Mouse (Mus musculus) embryo, embryonic 11.5 days (tissue): ENCODE measurements around the gene Gnao1.

ENCODE experiments used
- DNase-seq: peaks from one replicate; pipeline ENCODE4 v3.0.0-alpha.2; 2012; ENCODE audit warnings: low read depth, low spot score

Gnao1 gene

GRCm38 (mm10) chr8:93809686-93810027 is at the start of gene Gnao1:
TSS of gene Gnao1 (plus strand) at chr8:93809966.
- no peak for DNase-seq

DNA sequence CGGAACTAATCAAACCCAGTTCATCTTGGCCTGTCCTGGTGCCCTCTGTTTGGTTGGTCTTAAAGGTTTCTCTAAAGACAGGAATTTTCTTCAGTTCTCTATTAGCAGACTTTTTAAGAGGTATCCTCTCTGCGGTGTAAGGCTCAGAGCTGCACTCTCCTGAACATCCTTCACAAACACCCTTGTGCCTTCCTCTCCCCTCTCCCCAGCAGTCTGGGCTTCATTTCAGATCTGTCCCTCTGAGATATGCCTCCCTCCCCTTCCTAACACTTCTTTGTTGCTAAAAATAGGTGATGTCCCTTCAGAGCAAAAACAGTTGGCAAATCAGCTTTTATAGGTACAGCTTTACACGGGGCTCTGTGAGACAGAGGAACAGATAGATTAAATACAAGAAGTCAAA is 32.2 kb upstream of the Gnao1 start:
- DNase-seq = no peak

DNA sequence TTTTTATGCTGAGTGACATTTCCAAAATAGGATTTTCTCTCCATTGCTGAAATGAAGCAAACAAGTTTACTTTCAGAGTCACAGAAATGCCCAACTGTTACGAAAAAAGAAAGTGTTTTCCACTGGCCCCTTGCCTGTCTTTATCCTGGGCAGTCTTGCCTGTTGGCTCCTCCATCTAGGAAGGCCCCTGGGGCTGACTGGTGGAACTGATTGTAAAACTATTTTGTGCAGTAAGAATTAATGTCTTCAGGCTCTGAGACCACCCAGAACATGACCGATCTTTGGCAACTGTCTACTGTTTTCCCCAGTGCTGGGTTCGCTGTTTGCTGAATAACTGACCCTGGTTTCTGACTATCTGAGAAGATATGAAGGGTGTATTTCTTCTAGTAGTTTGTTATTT is 540 bp upstream of the Gnao1 start:
- no peak for DNase-seq

DNA sequence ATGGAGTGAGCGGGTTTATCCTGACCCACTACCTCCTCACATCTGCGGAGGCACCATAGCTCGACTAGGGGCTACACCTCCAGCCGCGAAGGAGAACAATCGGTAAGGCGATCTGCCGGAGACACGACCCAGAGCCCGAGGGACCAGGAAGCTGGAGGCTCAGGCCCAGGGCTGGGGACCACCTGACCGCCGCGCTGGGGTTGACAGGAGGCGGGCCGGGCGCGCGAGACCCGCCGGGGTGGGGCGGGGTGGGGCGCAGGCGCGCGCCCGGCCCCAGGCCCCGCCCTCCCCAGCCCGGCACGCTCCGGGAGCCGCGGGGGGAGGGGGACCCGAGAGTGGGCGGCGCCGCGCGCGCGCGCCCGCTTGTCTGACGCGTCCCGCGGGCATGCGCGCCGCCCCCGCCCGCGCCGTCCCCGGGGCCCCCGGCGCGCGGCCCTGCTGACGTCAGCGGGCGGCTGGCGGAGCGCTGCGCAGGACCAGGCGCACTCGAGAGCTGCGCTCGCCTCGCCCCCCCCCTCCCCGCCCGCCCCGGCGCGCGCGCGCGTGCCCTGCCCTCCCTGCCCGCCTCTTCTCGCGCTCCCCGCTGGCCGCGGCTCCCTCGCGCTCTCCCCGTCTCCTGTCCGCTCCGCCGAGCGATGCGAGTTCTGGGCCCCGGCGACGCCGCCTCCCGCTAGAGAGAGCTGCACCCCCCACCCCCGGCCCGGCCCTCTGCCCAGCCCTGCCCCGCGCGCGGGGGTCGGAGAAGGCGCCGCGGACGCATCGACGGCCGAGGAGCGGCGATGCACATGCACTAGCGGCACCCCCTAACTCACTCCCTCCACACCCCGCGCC is 477 bp downstream of the Gnao1 start:
- DNase-seq = peak; percentile 71

DNA sequence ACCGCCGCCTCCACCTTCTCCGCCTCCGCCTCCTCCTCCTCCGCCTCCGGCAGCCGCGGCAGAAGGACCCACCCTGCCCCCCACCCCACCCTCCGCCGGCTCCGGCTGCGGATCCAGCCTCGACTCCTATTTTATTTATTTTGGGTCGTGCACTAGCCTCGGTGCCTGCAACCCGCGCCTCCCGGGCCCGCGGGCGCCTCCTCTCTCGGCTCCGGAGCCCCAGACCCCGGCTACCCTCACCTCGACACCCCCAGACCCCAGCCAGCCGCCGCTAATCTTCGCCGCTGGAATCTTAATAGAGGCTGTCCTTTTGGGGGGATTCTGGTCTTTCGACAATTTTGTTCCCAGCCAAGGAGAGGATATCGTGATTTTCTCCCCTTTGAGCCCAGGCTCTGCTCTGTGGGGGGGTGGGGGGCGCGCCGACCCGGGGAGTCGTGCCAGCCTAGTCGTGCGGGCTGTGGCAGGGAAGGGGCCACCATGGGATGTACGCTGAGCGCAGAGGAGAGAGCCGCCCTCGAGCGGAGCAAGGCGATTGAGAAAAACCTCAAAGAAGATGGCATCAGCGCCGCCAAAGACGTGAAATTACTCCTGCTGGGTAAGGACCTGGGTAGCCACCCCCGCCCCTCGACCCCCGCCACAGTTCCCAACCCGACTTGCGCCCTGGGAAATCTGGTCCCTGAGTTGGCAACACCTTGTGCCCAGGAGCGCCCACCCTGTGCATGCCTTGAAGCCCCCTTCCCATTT is 1.3 kb downstream of the Gnao1 start:
- DNase-seq = no peak

DNA sequence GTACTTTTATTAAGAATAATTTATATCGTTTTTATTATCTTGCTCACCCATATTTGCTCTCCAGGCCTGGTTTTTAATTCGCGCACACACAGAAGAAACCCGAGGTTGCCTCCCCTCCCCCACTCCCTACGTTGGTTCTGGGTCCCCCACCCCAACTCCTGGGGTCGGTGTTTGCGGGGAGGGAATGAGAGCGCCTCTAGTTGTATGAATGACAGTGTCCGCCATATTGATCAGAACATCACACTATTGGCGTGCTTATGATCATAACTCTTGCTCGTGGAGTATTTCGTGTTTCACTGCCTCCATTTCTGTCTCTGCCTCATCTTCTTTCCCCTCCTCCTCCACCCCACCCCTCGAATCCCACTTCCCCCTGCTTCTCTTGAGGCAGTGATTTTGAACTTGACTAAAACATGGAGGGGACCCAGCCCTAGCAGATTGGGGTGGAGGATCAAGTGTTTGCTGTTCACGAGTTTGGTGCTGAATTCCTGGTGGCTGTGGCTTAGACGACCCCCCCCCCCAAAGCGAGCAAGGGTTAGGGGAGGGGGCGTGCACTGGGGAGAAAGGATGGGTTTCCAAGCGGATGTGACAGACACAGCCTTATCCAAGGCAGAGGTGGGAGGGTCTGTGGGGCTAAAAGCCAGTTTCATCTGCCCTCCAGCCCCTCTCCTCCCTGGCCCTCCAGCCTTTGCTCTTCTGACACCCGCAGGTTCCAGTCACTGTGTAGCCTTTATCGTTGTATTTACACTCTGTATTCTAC is 2.1 kb downstream of the Gnao1 start:
- DNase-seq = no peak

- no peak for DNase-seq
Observed at GRCm38 (mm10) chr8:93812566-93813404, 3.0 kb downstream of the Gnao1 start.

GRCm38 (mm10) chr8:93813405-93813761 is 3.6 kb downstream of the Gnao1 start:
- peak; percentile 79 for DNase-seq

DNA sequence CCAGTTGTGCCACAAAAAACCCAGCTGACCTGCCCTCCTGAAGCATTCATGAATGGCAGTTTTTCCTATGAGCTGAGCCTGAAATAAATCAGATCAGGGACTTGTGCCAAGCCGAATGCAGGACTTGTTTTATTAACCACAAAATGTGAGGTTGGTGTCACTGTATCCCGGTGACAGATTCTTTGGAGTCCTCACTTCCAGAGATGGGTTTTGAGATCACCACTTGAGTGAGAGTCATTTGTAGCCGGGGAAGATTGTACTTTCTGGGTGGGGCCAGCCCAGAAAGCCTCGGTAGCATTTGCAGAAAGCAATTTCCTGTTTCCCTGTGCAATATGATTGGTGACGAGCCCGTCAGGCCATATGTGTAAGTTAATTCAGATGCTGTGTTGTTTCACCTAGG is 4.5 kb downstream of the Gnao1 start:
- DNase-seq = no peak

- no peak for DNase-seq
Observed at GRCm38 (mm10) chr8:93816226-93816625, 6.5 kb downstream of the Gnao1 start.

DNA sequence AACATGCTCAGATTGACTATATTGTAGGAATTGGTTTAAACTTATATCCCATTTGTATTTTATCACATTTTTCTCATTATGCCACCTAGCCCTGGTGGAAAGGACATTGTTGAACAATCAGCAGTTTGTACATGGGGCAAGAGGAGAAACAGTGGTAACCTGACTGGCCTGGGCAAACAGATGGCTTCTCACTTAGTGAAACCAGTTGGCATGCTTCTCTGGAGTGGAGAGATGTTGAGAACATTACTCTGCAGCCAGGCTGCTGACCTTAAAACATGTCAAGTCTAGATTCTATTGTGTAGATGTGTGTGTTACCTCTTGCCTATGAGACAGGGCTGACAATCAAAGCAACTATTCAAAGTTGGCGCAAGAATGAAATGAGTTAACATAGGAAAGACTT is 7.6 kb downstream of the Gnao1 start:
- DNase-seq = no peak

- DNase-seq = no peak
Observed at GRCm38 (mm10) chr8:93819929-93820328, 10.2 kb downstream of the Gnao1 start.

DNA sequence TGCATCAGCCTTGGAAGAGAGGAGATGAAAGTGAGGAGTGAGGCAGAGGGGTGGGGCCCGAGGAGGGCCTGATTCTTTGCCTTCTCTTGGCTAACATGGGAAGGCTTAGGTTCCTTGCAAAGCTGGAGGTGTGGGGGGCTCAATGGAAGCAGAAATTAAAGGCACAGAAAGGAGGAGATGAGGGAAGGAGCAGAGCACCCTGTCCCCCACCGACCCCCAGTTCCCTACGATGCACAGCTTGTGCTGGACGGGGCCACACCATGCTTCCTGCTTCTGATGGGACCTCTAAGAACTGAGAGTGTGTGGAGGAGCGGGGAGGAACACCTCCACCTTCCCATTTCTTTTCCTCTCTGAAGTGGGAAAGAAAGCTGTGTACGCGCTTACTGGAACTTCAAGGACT is 11.6 kb downstream of the Gnao1 start:
- DNase-seq = no peak

DNA sequence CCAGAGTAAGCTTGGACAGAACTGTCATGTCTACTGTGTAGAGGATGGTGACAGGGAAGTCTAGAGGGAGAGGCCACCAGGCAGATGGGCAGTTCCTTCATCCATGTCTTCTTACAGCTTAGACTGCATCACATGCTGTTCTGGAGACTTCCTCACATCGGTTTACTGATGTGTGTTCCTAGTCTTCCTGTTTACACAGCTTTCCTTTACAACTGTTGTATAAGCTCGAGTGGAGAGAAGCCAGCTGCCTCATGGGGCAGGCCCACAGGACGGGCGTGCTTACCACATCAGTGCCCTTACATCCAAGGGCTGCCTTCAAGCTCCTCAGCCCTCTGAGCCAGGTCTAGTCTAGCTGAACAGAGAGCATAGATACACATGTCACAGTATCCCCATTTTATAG is 15.6 kb downstream of the Gnao1 start:
- DNase-seq = no peak

GRCm38 (mm10) chr8:93830626-93831025 is 20.9 kb downstream of the Gnao1 start:
- no peak for DNase-seq

- no peak for DNase-seq
Observed at GRCm38 (mm10) chr8:93835771-93836170, 26.0 kb downstream of the Gnao1 start.

- DNase-seq = no peak
Observed at GRCm38 (mm10) chr8:93839113-93839512, 29.3 kb downstream of the Gnao1 start.

DNA sequence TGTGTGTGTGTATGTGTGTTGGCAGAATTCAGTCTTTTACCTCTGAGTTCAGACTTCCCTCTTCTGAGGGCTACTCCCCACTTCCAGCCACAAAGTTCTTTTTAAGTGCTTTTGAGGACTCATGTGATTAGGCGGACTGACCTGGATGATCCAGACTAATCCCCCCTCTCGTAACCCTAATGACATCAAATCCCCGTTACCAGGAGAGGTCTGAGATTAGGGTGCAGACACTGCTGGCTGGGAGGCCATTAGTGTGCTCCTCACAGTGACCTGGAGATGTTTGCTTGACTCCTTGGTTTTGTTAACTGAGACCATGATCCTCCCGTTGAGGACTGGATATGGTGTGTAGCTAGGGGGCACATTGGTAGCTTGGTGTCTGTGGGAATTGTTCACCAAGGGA is 30.7 kb downstream of the Gnao1 start:
- DNase-seq = no peak

DNA sequence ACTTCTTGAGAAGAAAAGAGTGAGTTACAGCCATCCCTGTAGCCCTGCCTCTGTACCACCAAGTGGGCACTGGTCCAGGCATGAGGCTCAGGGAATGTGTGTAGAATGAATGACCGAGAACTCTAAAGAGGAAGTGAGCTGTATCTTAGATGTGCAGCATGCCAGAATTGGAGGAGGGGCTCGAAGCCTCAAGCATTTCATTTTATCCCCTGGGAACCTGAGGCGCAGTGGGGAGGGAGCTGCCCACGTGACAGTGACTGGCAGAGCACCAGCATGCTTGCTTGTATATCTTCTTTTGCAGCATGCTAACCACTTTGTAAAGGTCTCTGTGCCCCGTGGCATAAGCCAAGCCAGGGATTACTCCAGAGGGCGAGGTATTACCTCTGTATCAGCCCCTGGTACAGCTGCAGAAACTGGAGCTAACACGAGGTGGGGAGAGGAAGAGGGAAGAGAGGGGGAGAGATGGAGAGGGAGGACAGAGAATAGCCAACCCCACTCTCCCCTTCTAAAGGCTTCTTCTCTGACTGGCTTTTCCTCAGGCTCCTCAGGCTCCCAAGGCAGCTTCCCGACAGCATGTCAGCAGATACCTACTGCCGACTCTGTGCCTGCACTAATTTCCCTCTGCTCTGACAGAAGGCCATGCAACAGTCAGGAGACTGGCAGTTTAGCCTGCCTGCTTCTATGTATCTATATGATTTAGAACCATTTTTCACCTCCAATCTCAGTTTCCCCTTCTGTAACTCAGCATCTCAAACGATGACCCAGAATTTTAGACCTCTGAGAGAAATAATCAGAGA is 31.4 kb downstream of the Gnao1 start:
- no peak for DNase-seq

GRCm38 (mm10) chr8:93842574-93842973 is 32.8 kb downstream of the Gnao1 start:
- no peak for DNase-seq
